Mouse (Mus musculus): Measurements from ENCODE around the gene Cfap44. TPM values are rescaled to one million over a fixed set of nuclear protein-coding genes. Genes with fewer than 3 reads are reported as not detected.

The Cfap44 gene
- polyA plus RNA-seq, 1 experiment from 2014 or later, result 6.7 TPM

Other genes with a start within 250 kb of the Cfap44 start
- 4.7 and 6.6 TPM in 2 replicates for gene Usf3, start 221.6 kb upstream of the Cfap44 start, polyA plus RNA-seq (2014; fragmentation: Nextera tagmentation; extraction: Ambion mirVana)
- gene Sidt1, start 61.6 kb upstream of the Cfap44 start, polyA plus RNA-seq (2014; fragmentation: Nextera tagmentation; extraction: Ambion mirVana), result 0.20 and 0.28 TPM in 2 replicates
- gene Spice1, start 47.7 kb upstream of the Cfap44 start, polyA plus RNA-seq (2014; fragmentation: Nextera tagmentation; extraction: Ambion mirVana), result 27.2 and 30.1 TPM in 2 replicates
- gene Boc, start 164.1 kb downstream of the Cfap44 start, polyA plus RNA-seq (2014; fragmentation: Nextera tagmentation; extraction: Ambion mirVana), result 34.3 and 41.7 TPM in 2 replicates